Comparison of ENCODE assay signal across 11 mouse cellular contexts in the genomic region with DNA sequence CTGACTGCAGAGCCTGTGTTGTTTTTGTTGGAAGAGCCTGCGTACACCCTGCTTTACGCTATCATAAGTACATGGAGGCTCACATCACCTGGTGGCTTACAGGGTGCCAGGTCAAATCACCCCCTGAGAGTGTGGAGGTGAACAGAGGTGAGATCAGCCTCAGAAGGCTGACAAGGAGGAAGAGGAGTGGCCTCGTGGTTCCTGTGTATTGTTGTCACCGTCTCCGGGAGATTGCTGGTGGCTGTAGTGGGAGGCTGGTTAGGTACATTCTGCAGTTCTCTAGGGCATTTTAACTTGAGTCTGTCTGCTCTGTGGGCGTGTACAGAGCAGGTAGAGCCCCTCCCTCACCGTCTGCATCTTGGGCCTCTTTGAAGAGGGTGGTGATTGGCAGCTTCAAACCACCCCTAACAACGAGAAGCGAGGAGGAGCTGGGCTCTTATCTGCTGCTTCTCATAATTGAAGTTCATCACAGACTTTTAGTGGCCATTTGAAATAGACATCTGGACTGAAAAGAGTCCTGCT. TPM values are rescaled to one million over a fixed set of nuclear protein-coding genes. Genes with fewer than 3 reads are reported as not detected.
DNase-seq lines count a peak whose midpoint lies in the region; ATAC-seq lines count a peak whose summit lies in the region.
"Had no signal": no experiment of that assay in that cellular context is flagged by ENCODE, and none has a peak within 500 bp of the region (broad histone marks: within the 10 kb centered on the region; RNA-seq: fewer than 3 reads in every experiment).

No protein-coding gene starts in this region.

- H3K27ac ChIP-seq in kidney, embryonic 15.5 days, result peak overlapping the region; percentile 74
- H3K27ac ChIP-seq in forebrain, embryonic 12.5 days, result 0 out of 2 replicates have a peak overlapping the region, but pooled peaks have one; percentile 1
- 0 out of 2 replicates have a peak overlapping the region, but pooled peaks have one; percentile 2 for H3K27ac ChIP-seq in midbrain, embryonic 14.5 days (replicated peaks; ENCODE audit: low read depth, low read length)

- peaks cover 21% of the 10 kb centered on the region for H3K4me1 ChIP-seq in kidney, embryonic 15.5 days
- H3K4me1 ChIP-seq in forebrain, embryonic 12.5 days, result peaks cover 21% of the 10 kb centered on the region
- H3K4me1 ChIP-seq in midbrain, embryonic 14.5 days (ENCODE audit: control insufficient read depth, insufficient read depth, low read length), result peaks cover 13% of the 10 kb centered on the region; the same call in 1 of the 2 replicates

- 24% methylated on average over 9 of the region's 9 CpGs for WGBS in kidney, embryonic 15.5 days
- 49% methylated on average over 9 of the region's 9 CpGs for WGBS in forebrain, embryonic 12.5 days
- 45% methylated on average over 9 of the region's 9 CpGs for WGBS in midbrain, embryonic 14.5 days

- no peaks in the 10 kb centered on the region for H3K9me3 ChIP-seq in kidney, embryonic 15.5 days (replicated peaks)
- no peaks in the 10 kb centered on the region for H3K9me3 ChIP-seq in forebrain, embryonic 12.5 days
- no peaks in the 10 kb centered on the region for H3K9me3 ChIP-seq in midbrain, embryonic 14.5 days (ENCODE audit: control insufficient read depth, low read length)
- H3K9me3 ChIP-seq: limb, embryonic 15.5 days had no signal

- peak; percentile 50 for ATAC-seq in kidney, embryonic 15.5 days (replicated peaks; ENCODE audit: low FRiP score)
- no peak for ATAC-seq in forebrain, embryonic 12.5 days (ENCODE audit: low FRiP score)
- ATAC-seq in midbrain, embryonic 14.5 days (ENCODE audit: low FRiP score, low TSS enrichment), result no peak; the same call in 1 of the 2 replicates

- no peak for DNase-seq in kidney, postnatal 10 days
- peak; percentile 64 for DNase-seq in brain, adult 2 months (ENCODE audit: low read depth, low spot score)
- DNase-seq in midbrain, embryonic 14.5 days, result no peak
- no peak for DNase-seq in cerebellum, adult 9-10 months
- no peak for DNase-seq in adrenal gland, postnatal 4 days (ENCODE audit: low spot score in 2 of 2)
- DNase-seq: cerebellum, adult 2 months; right cerebral cortex, adult 18-20 months had no signal

- H3K27me3 ChIP-seq in kidney, embryonic 15.5 days, result no peaks in the 10 kb centered on the region
- H3K27me3 ChIP-seq in forebrain, embryonic 12.5 days, result no peaks in the 10 kb centered on the region
- no peaks in the 10 kb centered on the region for H3K27me3 ChIP-seq in midbrain, embryonic 14.5 days (ENCODE audit: control insufficient read depth, insufficient read depth, low read length)
- H3K27me3 ChIP-seq: limb, embryonic 15.5 days had no signal

- no peaks in the 10 kb centered on the region for H3K36me3 ChIP-seq in kidney, embryonic 15.5 days
- H3K36me3 ChIP-seq in forebrain, embryonic 12.5 days (replicated peaks), result no peaks in the 10 kb centered on the region
- H3K36me3 ChIP-seq in midbrain, embryonic 14.5 days (ENCODE audit: control insufficient read depth, insufficient read depth, low read length), result no peaks in the 10 kb centered on the region
- H3K36me3 ChIP-seq: limb, embryonic 15.5 days had no signal

- H3K4me2 ChIP-seq in kidney, embryonic 15.5 days, result peak overlapping the region; percentile 35
- H3K4me2 ChIP-seq in forebrain, embryonic 12.5 days, result no peak overlapping the region
- H3K4me2 ChIP-seq in midbrain, embryonic 14.5 days (ENCODE audit: low read length), result no peak overlapping the region
- H3K4me2 ChIP-seq: limb, embryonic 15.5 days had no signal

- H3K9ac ChIP-seq in kidney, embryonic 15.5 days, result no peak overlapping the region
- H3K9ac ChIP-seq in forebrain, embryonic 12.5 days, result no peak overlapping the region
- H3K9ac ChIP-seq in midbrain, embryonic 14.5 days (replicated peaks; ENCODE audit: low read length), result no peak overlapping the region
- H3K9ac ChIP-seq: limb, embryonic 15.5 days had no signal

- H3K4me3 ChIP-seq in kidney, embryonic 15.5 days (replicated peaks), result no peak overlapping the region
- H3K4me3 ChIP-seq in forebrain, embryonic 12.5 days (replicated peaks), result no peak overlapping the region
- H3K4me3 ChIP-seq in midbrain, embryonic 14.5 days (replicated peaks; ENCODE audit: low read depth, low read length), result no peak overlapping the region
- H3K4me3 ChIP-seq: erythroblast, embryonic 14.5 days; limb, embryonic 15.5 days had no signal

RNA-seq across cellular contexts. Expression of gene Tenm4, which starts 59.7 kb away (rescaled TPM):
- 36.4 and 42.7 TPM in 2 replicates for polyA plus RNA-seq in kidney, embryonic 15.5 days (2015; fragmentation: Nextera tagmentation; extraction: Ambion mirVana)
- polyA plus RNA-seq in forebrain, embryonic 12.5 days (2016; fragmentation: Nextera tagmentation; extraction: Ambion mirVana), result 52.8 and 62.3 TPM in 2 replicates
- 35.3 and 38.0 TPM in 2 replicates for polyA plus RNA-seq in midbrain, embryonic 14.5 days (2014; fragmentation: Nextera tagmentation; extraction: Ambion mirVana)
- total RNA-seq in adrenal gland, postnatal 4 days (2021), result 10 to 100 TPM; 31.5 to 38.5 TPM
- polyA plus RNA-seq: erythroblast, embryonic 14.5 days had no signal

Comparison
In these comparisons a context has a peak if more than half of its experiments do, and no peak if none do; other contexts are left out.
1. H3K27ac ChIP-seq: peak in every context shown above with its lines; median percentile 74 in kidney, embryonic 15.5 days; 2 in midbrain, embryonic 14.5 days; 1 in forebrain, embryonic 12.5 days.